Mouse (Mus musculus): Measurements from ENCODE around the gene Zswim1.
"Not testable (repeated sequence)": the region's sequence is repeated elsewhere in the genome, so short reads cannot be mapped to it uniquely, and the experiment has no call there.

Gene Zswim1

GRCm38 (mm10) chr2:164871602-164872303 lies 49.3 kb downstream of the Zswim1 start:
- no peak for DNase-seq

- no peak for DNase-seq
Measured at GRCm38 (mm10) chr2:164873621-164874020, 51.1 kb downstream of the Zswim1 start.

GRCm38 (mm10) chr2:164874239-164874769 lies 51.8 kb downstream of the Zswim1 start:
- DNase-seq: no peak

GRCm38 (mm10) chr2:164875648-164876047 lies 53.2 kb downstream of the Zswim1 start:
- not testable (repeated sequence) for DNase-seq
